Mouse (Mus musculus) midbrain, embryonic 10.5 days (tissue): ENCODE data around the gene Prps2. TPM values are rescaled to one million over a fixed set of nuclear protein-coding genes. Genes with fewer than 3 reads are reported as not detected.
"Not testable (repeated sequence)": the region's sequence is repeated elsewhere in the genome, so short reads cannot be mapped to it uniquely, and the experiment has no call there.

Source experiments
- DNase-seq: peaks from one replicate; pipeline ENCODE4 v3.0.0-alpha.2; 2017; ENCODE audit warnings: low spot score
- H3K27ac ChIP-seq: fragments of 300-500 bp; sonication (generic); replicated peaks from 2 replicates; pipeline ENCODE4 v1.5.1; 2016; ENCODE audit warnings: mild to moderate bottlenecking
- H3K27me3 ChIP-seq: fragments of 300-500 bp; sonication (generic); 2 replicates; pipeline ENCODE4 v1.6.1; 2016; ENCODE audit warnings: low read depth, mild to moderate bottlenecking; ENCODE audit not compliant: poor library complexity, severe bottlenecking
- H3K36me3 ChIP-seq: fragments of 300-500 bp; sonication (generic); 2 replicates; pipeline ENCODE4 v1.6.1; 2016; ENCODE audit warnings: mild to moderate bottlenecking, moderate library complexity
- H3K4me1 ChIP-seq: fragments of 300-500 bp; sonication (generic); 2 replicates; pipeline ENCODE4 v1.6.1; 2016
- H3K4me3 ChIP-seq: fragments of 300-500 bp; sonication (generic); 2 replicates; pipeline ENCODE4 v1.5.1; 2016; ENCODE audit warnings: mild to moderate bottlenecking, moderate library complexity
- H3K9me3 ChIP-seq: fragments of 300-500 bp; sonication (generic); replicated peaks from 2 replicates; pipeline ENCODE4 v1.6.1; 2016; ENCODE audit warnings: mild to moderate bottlenecking
- WGBS: fragments of 180-500 bp; shearing (Covaris S2); methylation state at CpG from one replicate; pipeline ENCODE4 v1.1.7; 2016; 5-methylcytosine and 5-hydroxymethylcytosine counted together
- polyA plus RNA-seq: library from polyadenylated mRNA; unstranded; fragments of >200 nt; fragmentation: Nextera tagmentation; extraction: Ambion mirVana; gene quantifications from 2 replicates; pipeline ENCODE4 v1.2.1, GENCODE M21; 2016

Prps2 gene
- polyA plus RNA-seq, 1 experiment from 2014 or later: 23.0 TPM

GRCm38 (mm10) chrX:167318819-167319396, 63.6 kb downstream of the Prps2 start:
- Histone ChIP-seq H3K27me3 (peaks cover 100% of the 10 kb centered on the region), H3K9me3 (no peaks in the 10 kb centered on the region), H3K36me3 (no peaks in the 10 kb centered on the region), H3K4me1 (no peaks in the 10 kb centered on the region), H3K4me3 (no peak overlapping the region), H3K27ac (no peak overlapping the region)
- WGBS: 41% methylated on average over 4 of the region's 4 CpGs
- DNase-seq: no peak

- no peak for DNase-seq
- Histone ChIP-seq H3K27me3 (peaks cover 100% of the 10 kb centered on the region), H3K9me3 (no peaks in the 10 kb centered on the region), H3K4me3 (no peak overlapping the region), H3K36me3 (no peaks in the 10 kb centered on the region), H3K4me1 (no peaks in the 10 kb centered on the region), H3K27ac (no peak overlapping the region)
- 72% methylated on average over 5 of the region's 5 CpGs for WGBS
Measured at GRCm38 (mm10) chrX:167315766-167316165, 66.8 kb downstream of the Prps2 start.

GRCm38 (mm10) chrX:167315093-167315726, 67.3 kb downstream of the Prps2 start:
- WGBS: 76% methylated on average over 4 of the region's 4 CpGs
- DNase-seq: no peak
- no peak overlapping the region for H3K27ac ChIP-seq
- peaks cover 98% of the 10 kb centered on the region for H3K27me3 ChIP-seq
- no peak overlapping the region for H3K4me3 ChIP-seq
- H3K9me3 ChIP-seq: no peaks in the 10 kb centered on the region
- H3K4me1 ChIP-seq: no peaks in the 10 kb centered on the region
- H3K36me3 ChIP-seq: no peaks in the 10 kb centered on the region

GRCm38 (mm10) chrX:167302061-167302460, 80.5 kb downstream of the Prps2 start:
- H3K9me3 ChIP-seq, H3K4me1 ChIP-seq, DNase-seq, H3K4me3 ChIP-seq, H3K27ac ChIP-seq, H3K36me3 ChIP-seq: not testable (repeated sequence)
- H3K27me3 ChIP-seq: peaks cover 54% of the 10 kb centered on the region
- no CpG with 5 or more reads among the region's 1 CpGs for WGBS

Other genes starting within 250 kb of the Prps2 start
- 3,605 and 4,052 TPM in 2 replicates for gene Tmsb4x, start 173.4 kb downstream of the Prps2 start, polyA plus RNA-seq
- gene Tlr8, start 118.4 kb downstream of the Prps2 start, polyA plus RNA-seq: 0.30 TPM in 1 of 2 replicates, not detected in the other
- gene Tlr7, start 52.2 kb downstream of the Prps2 start, polyA plus RNA-seq: 0.21 and 0.27 TPM in 2 replicates